Mouse (Mus musculus): ENCODE measurements around the gene Myo18a. TPM values are rescaled to one million over a fixed set of nuclear protein-coding genes. Genes with fewer than 3 reads are reported as not detected.

Myo18a gene
- polyA plus RNA-seq, 1 experiment from 2014 or later, result 114 TPM

- H3K9ac ChIP-seq (ENCODE audit: low read length), result 0 out of 2 replicates have a peak within 1 kb of the TSS, but pooled peaks have one; percentile 10
- WGBS, result 13% methylated on average over 11 of the region's 11 CpGs
These were observed 131.0 kb downstream of the Myo18a start, which contains the start of gene Pipox for GRCm38 (mm10) chr11:77893787-77894718. Gene Pipox (minus strand): TSS chr11:77894096.

GRCm38 (mm10) chr11:77894967-77895366, 131.9 kb downstream of the Myo18a start:
- ATAC-seq (ENCODE audit: insufficient number of reproducible peaks, insufficient read depth, low FRiP score, low read depth), result no peak
- Histone ChIP-seq H3K27ac (replicated peaks in 1 of 2; ENCODE audit: control insufficient read depth in 1 of 2, insufficient read depth in 1 of 2, low read depth in 2 of 2, low read length in 2 of 2) (no peak overlapping the region), H3K4me3 (ENCODE audit: control insufficient read depth in 1 of 2, insufficient read depth in 1 of 2, low read depth in 1 of 2, low read length in 2 of 2) (no peak overlapping the region), H3K9ac (ENCODE audit: low read length) (no peak overlapping the region), H3K27me3 (ENCODE audit: control insufficient read depth, insufficient read depth, low read length) (0 out of 2 replicates have a peak, but pooled peaks cover 6% of the 10 kb centered on the region), H3K36me3 (ENCODE audit: control insufficient read depth, insufficient read depth, low read length) (no peaks in the 10 kb centered on the region), H3K9me3 (ENCODE audit: control insufficient read depth, low read length) (no peaks in the 10 kb centered on the region), H3K4me2 (ENCODE audit: low read length) (no peak overlapping the region), H3K4me1 (ENCODE audit: control insufficient read depth in 2 of 2, insufficient read depth in 2 of 2, low read length in 2 of 2) (peaks cover 22 to 33% of the 10 kb centered on the region in 2 experiments)
- WGBS, result 84% methylated on average over 2 of the region's 2 CpGs

More at GRCm38 (mm10) chr11:77893787-77894718, 131.0 kb downstream of the Myo18a start, which contains the start of gene Pipox:
- Histone ChIP-seq H3K27me3 (ENCODE audit: control insufficient read depth, insufficient read depth, low read length) (0 out of 2 replicates have a peak, but pooled peaks cover 6% of the 10 kb centered on the region), H3K27ac (replicated peaks in 1 of 2; ENCODE audit: control insufficient read depth in 1 of 2, insufficient read depth in 1 of 2, low read depth in 2 of 2, low read length in 2 of 2) (peak within 1 kb of the TSS; percentile 74 to 84), H3K4me1 (ENCODE audit: control insufficient read depth in 2 of 2, insufficient read depth in 2 of 2, low read length in 2 of 2) (peaks cover 22 to 33% of the 10 kb centered on the region in 2 experiments), H3K4me2 (ENCODE audit: low read length) (peak within 1 kb of the TSS; percentile 39), H3K9me3 (ENCODE audit: control insufficient read depth, low read length) (no peaks in the 10 kb centered on the region), H3K4me3 (ENCODE audit: control insufficient read depth in 1 of 2, insufficient read depth in 1 of 2, low read depth in 1 of 2, low read length in 2 of 2) (no peak within 1 kb of the TSS), H3K36me3 (ENCODE audit: control insufficient read depth, insufficient read depth, low read length) (no peaks in the 10 kb centered on the region)
- ATAC-seq (ENCODE audit: insufficient number of reproducible peaks, insufficient read depth, low FRiP score, low read depth), result peak; percentile 82

- Histone ChIP-seq H3K4me1 (ENCODE audit: control insufficient read depth in 2 of 2, insufficient read depth in 2 of 2, low read length in 2 of 2) (peaks cover 22 to 33% of the 10 kb centered on the region in 2 experiments), H3K4me2 (ENCODE audit: low read length) (no peak overlapping the region), H3K27me3 (ENCODE audit: control insufficient read depth, insufficient read depth, low read length) (0 out of 2 replicates have a peak, but pooled peaks cover 6% of the 10 kb centered on the region), H3K9me3 (ENCODE audit: control insufficient read depth, low read length) (no peaks in the 10 kb centered on the region), H3K36me3 (ENCODE audit: control insufficient read depth, insufficient read depth, low read length) (no peaks in the 10 kb centered on the region), H3K27ac (replicated peaks in 1 of 2; ENCODE audit: control insufficient read depth in 1 of 2, insufficient read depth in 1 of 2, low read depth in 2 of 2, low read length in 2 of 2) (no peak overlapping the region), H3K4me3 (ENCODE audit: control insufficient read depth in 1 of 2, insufficient read depth in 1 of 2, low read depth in 1 of 2, low read length in 2 of 2) (no peak overlapping the region), H3K9ac (ENCODE audit: low read length) (no peak overlapping the region)
- WGBS, result 83% methylated on average over 9 of the region's 9 CpGs
- no peak for ATAC-seq (ENCODE audit: insufficient number of reproducible peaks, insufficient read depth, low FRiP score, low read depth)
These were observed 133.0 kb downstream of the Myo18a start for GRCm38 (mm10) chr11:77896011-77896410.

- Histone ChIP-seq H3K27ac (replicated peaks in 1 of 2; ENCODE audit: control insufficient read depth in 1 of 2, insufficient read depth in 1 of 2, low read depth in 2 of 2, low read length in 2 of 2) (no peak overlapping the region), H3K36me3 (ENCODE audit: control insufficient read depth, insufficient read depth, low read length) (no peaks in the 10 kb centered on the region), H3K4me1 (ENCODE audit: control insufficient read depth in 2 of 2, insufficient read depth in 2 of 2, low read length in 2 of 2) (peaks cover 22 to 33% of the 10 kb centered on the region in 2 experiments), H3K27me3 (ENCODE audit: control insufficient read depth, insufficient read depth, low read length) (0 out of 2 replicates have a peak, but pooled peaks cover 6% of the 10 kb centered on the region), H3K9ac (ENCODE audit: low read length) (peak overlapping the region; percentile 41; the same call in 1 of the 2 replicates), H3K4me3 (ENCODE audit: control insufficient read depth in 1 of 2, insufficient read depth in 1 of 2, low read depth in 1 of 2, low read length in 2 of 2) (peak overlapping the region; percentile 22 to 24; a peak in 2 of 4 replicates), H3K9me3 (ENCODE audit: control insufficient read depth, low read length) (no peaks in the 10 kb centered on the region), H3K4me2 (ENCODE audit: low read length) (peak overlapping the region; percentile 57)
- ATAC-seq (ENCODE audit: insufficient number of reproducible peaks, insufficient read depth, low FRiP score, low read depth), result no peak
- 60% methylated on average over 6 of the region's 6 CpGs for WGBS
These were observed 133.4 kb downstream of the Myo18a start for GRCm38 (mm10) chr11:77896480-77896819.

- H3K4me1 ChIP-seq (ENCODE audit: control insufficient read depth in 2 of 2, insufficient read depth in 2 of 2, low read length in 2 of 2), result peaks cover 22 to 33% of the 10 kb centered on the region in 2 experiments
- no peaks in the 10 kb centered on the region for H3K9me3 ChIP-seq (ENCODE audit: control insufficient read depth, low read length)
- no peaks in the 10 kb centered on the region for H3K36me3 ChIP-seq (ENCODE audit: control insufficient read depth, insufficient read depth, low read length)
- H3K4me3 ChIP-seq (ENCODE audit: control insufficient read depth in 1 of 2, insufficient read depth in 1 of 2, low read depth in 1 of 2, low read length in 2 of 2), result peak overlapping the region; percentile 22 to 24; a peak in 3 of 4 replicates
- WGBS, result 15% methylated on average over 23 of the region's 23 CpGs
- peak overlapping the region; percentile 41; the same call in 1 of the 2 replicates for H3K9ac ChIP-seq (ENCODE audit: low read length)
- H3K27ac ChIP-seq (replicated peaks in 1 of 2; ENCODE audit: control insufficient read depth in 1 of 2, insufficient read depth in 1 of 2, low read depth in 2 of 2, low read length in 2 of 2), result no peak overlapping the region
- 0 out of 2 replicates have a peak, but pooled peaks cover 6% of the 10 kb centered on the region for H3K27me3 ChIP-seq (ENCODE audit: control insufficient read depth, insufficient read depth, low read length)
- H3K4me2 ChIP-seq (ENCODE audit: low read length), result peak overlapping the region; percentile 57
- ATAC-seq (ENCODE audit: insufficient number of reproducible peaks, insufficient read depth, low FRiP score, low read depth), result no peak
These were observed 134.1 kb downstream of the Myo18a start for GRCm38 (mm10) chr11:77896820-77897805.

GRCm38 (mm10) chr11:77900187-77900586, 137.1 kb downstream of the Myo18a start:
- Histone ChIP-seq H3K4me3 (ENCODE audit: control insufficient read depth in 1 of 2, insufficient read depth in 1 of 2, low read depth in 1 of 2, low read length in 2 of 2) (no peak overlapping the region), H3K9me3 (ENCODE audit: control insufficient read depth, low read length) (no peaks in the 10 kb centered on the region), H3K36me3 (ENCODE audit: control insufficient read depth, insufficient read depth, low read length) (no peaks in the 10 kb centered on the region), H3K27me3 (ENCODE audit: control insufficient read depth, insufficient read depth, low read length) (0 out of 2 replicates have a peak, but pooled peaks cover 6% of the 10 kb centered on the region), H3K4me2 (ENCODE audit: low read length) (no peak overlapping the region), H3K9ac (ENCODE audit: low read length) (no peak overlapping the region), H3K4me1 (ENCODE audit: control insufficient read depth in 2 of 2, insufficient read depth in 2 of 2, low read length in 2 of 2) (peaks cover 7 to 16% of the 10 kb centered on the region in 2 experiments; a peak in 3 of 4 replicates), H3K27ac (replicated peaks in 1 of 2; ENCODE audit: control insufficient read depth in 1 of 2, insufficient read depth in 1 of 2, low read depth in 2 of 2, low read length in 2 of 2) (no peak overlapping the region)
- ATAC-seq (ENCODE audit: insufficient number of reproducible peaks, insufficient read depth, low FRiP score, low read depth), result no peak
- WGBS, result 88% methylated on average over 3 of the region's 3 CpGs

- no peak overlapping the region for H3K4me2 ChIP-seq (ENCODE audit: low read length)
- H3K27me3 ChIP-seq (ENCODE audit: control insufficient read depth, insufficient read depth, low read length), result 0 out of 2 replicates have a peak, but pooled peaks cover 6% of the 10 kb centered on the region
- H3K4me3 ChIP-seq (ENCODE audit: control insufficient read depth in 1 of 2, insufficient read depth in 1 of 2, low read depth in 1 of 2, low read length in 2 of 2), result no peak overlapping the region
- H3K27ac ChIP-seq (replicated peaks in 1 of 2; ENCODE audit: control insufficient read depth in 1 of 2, insufficient read depth in 1 of 2, low read depth in 2 of 2, low read length in 2 of 2), result no peak overlapping the region
- H3K36me3 ChIP-seq (ENCODE audit: control insufficient read depth, insufficient read depth, low read length), result no peaks in the 10 kb centered on the region
- no peak overlapping the region for H3K9ac ChIP-seq (ENCODE audit: low read length)
- no peak for ATAC-seq (ENCODE audit: insufficient number of reproducible peaks, insufficient read depth, low FRiP score, low read depth)
- 87% methylated on average over 4 of the region's 4 CpGs for whole genome bisulfite sequencing
- H3K9me3 ChIP-seq (ENCODE audit: control insufficient read depth, low read length), result no peaks in the 10 kb centered on the region
- peaks cover 7 to 16% of the 10 kb centered on the region in 2 experiments; a peak in 3 of 4 replicates for H3K4me1 ChIP-seq (ENCODE audit: control insufficient read depth in 2 of 2, insufficient read depth in 2 of 2, low read length in 2 of 2)
These were observed 137.7 kb downstream of the Myo18a start for GRCm38 (mm10) chr11:77900696-77901095.
